16 mouse cellular contexts compared by ENCODE assay signal in genomic region chr7:112042758-112043157, GRCm38 (mm10). TPM values are rescaled to one million over a fixed set of nuclear protein-coding genes. Genes with fewer than 3 reads are reported as not detected.
DNase-seq lines count a peak whose midpoint lies in the region; ATAC-seq and TF ChIP-seq lines count a peak whose summit lies in the region.
"Had no signal": no experiment of that assay in that cellular context is flagged by ENCODE, and none has a peak within 500 bp of the region (broad histone marks: within the 10 kb centered on the region; RNA-seq: fewer than 3 reads in every experiment).

No protein-coding gene starts in this region.

- H3K4me2 ChIP-seq in liver, embryonic 11.5 days: no peak overlapping the region
- H3K4me2 ChIP-seq: limb, embryonic 13.5 days; midbrain, embryonic 13.5 days had no signal

- no peak overlapping the region for H3K27ac ChIP-seq in liver, adult 2 months (replicated peaks; ENCODE audit: insufficient read depth, low read depth, low read length)
- H3K27ac ChIP-seq in liver, embryonic 11.5 days (ENCODE audit: low read depth, low read length): no peak overlapping the region
- H3K27ac ChIP-seq: limb, embryonic 13.5 days; midbrain, embryonic 13.5 days had no signal

- ATAC-seq in liver, embryonic 11.5 days (replicated peaks; ENCODE audit: low FRiP score): no peak
- peak; percentile 91 for ATAC-seq in monocyte, adult 5-6 weeks (replicated peaks; ENCODE audit: insufficient number of reproducible peaks, low FRiP score, low TSS enrichment, poor library complexity, severe bottlenecking)
- ATAC-seq: forebrain, postnatal 0 days; intestine, embryonic 16.5 days; midbrain, embryonic 13.5 days had no signal

- peaks cover 30% of the 10 kb centered on the region for H3K79me2 ChIP-seq in liver, adult 2 months (ENCODE audit: control insufficient read depth, insufficient read depth, low read length)

- no peaks in the 10 kb centered on the region for H3K27me3 ChIP-seq in liver, adult 2 months (ENCODE audit: control insufficient read depth, insufficient read depth, low read length)
- H3K27me3 ChIP-seq in liver, embryonic 11.5 days (replicated peaks; ENCODE audit: control insufficient read depth, insufficient read depth, low read length): no peaks in the 10 kb centered on the region
- H3K27me3 ChIP-seq: limb, embryonic 13.5 days; midbrain, embryonic 13.5 days had no signal

- H3K9ac ChIP-seq in liver, adult 2 months (ENCODE audit: low read depth, low read length): no peak overlapping the region
- H3K9ac ChIP-seq in liver, embryonic 11.5 days (ENCODE audit: low read depth, low read length): no peak overlapping the region
- H3K9ac ChIP-seq: forebrain, postnatal 0 days; limb, embryonic 13.5 days; midbrain, embryonic 13.5 days had no signal

- H3K4me1 ChIP-seq in liver, adult 2 months (ENCODE audit: control insufficient read depth, insufficient read depth, low read length): peaks cover 8% of the 10 kb centered on the region; the same call in 1 of the 2 replicates
- H3K4me1 ChIP-seq in liver, embryonic 11.5 days (replicated peaks; ENCODE audit: control insufficient read depth, insufficient read depth, low read length): peaks cover 9% of the 10 kb centered on the region

- H3K9me3 ChIP-seq in liver, embryonic 11.5 days (ENCODE audit: control insufficient read depth, low read length): no peaks in the 10 kb centered on the region
- H3K9me3 ChIP-seq: limb, embryonic 13.5 days; midbrain, embryonic 13.5 days had no signal

- no peak for TF ChIP-seq POLR2A in liver, adult 2 months (IDR thresholded peaks at IDR 0.05; ENCODE audit: extremely low read depth, insufficient read depth, low read length)

- no peak for TF ChIP-seq CTCF in liver, adult 2 months (IDR thresholded peaks at IDR 0.05; ENCODE audit: low read depth, low read length)

- no peaks in the 10 kb centered on the region for H3K36me3 ChIP-seq in liver, adult 2 months (ENCODE audit: control insufficient read depth, insufficient read depth, low read length)
- H3K36me3 ChIP-seq in liver, embryonic 11.5 days (ENCODE audit: control insufficient read depth, insufficient read depth, low read length): no peaks in the 10 kb centered on the region
- H3K36me3 ChIP-seq: limb, embryonic 13.5 days; midbrain, embryonic 13.5 days had no signal

- peak; percentile 54 for DNase-seq in liver, adult 2 months (ENCODE audit: extremely low read depth, low read depth, low spot score)
- no peak for DNase-seq in liver, embryonic 11.5 days (ENCODE audit: low spot score)
- peak; percentile 94 for DNase-seq in 416B (ENCODE audit: low read depth)
- peak; percentile 22 for DNase-seq in c-Kit-positive CD71-negative TER-119-negative erythroid progenitor cells, embryonic 14.5 days (ENCODE audit: low read depth)
- no peak for DNase-seq in left cerebral cortex, adult 8-10 months (ENCODE audit: low spot score in 2 of 2)
- DNase-seq in right cerebral cortex, adult 2 months (ENCODE audit: low spot score in 2 of 2): no peak
- DNase-seq in layer of hippocampus, postnatal 10 days (ENCODE audit: low spot score in 2 of 2): no peak
- DNase-seq: cerebellum, adult 2 months; embryo, embryonic 11 days; forebrain, postnatal 0 days; gastrocnemius, postnatal 14 days; kidney, postnatal 14 days had no signal

- H3K4me3 ChIP-seq in liver, adult 2 months (ENCODE audit: insufficient read depth, low read depth, low read length): no peak overlapping the region
- H3K4me3 ChIP-seq in liver, embryonic 11.5 days (ENCODE audit: low read depth, low read length): no peak overlapping the region
- H3K4me3 ChIP-seq: limb, embryonic 13.5 days; midbrain, embryonic 13.5 days had no signal

- WGBS in liver, adult 2 months: 7% methylated on average over 2 of the region's 2 CpGs
- WGBS in liver, embryonic 11.5 days: 40% methylated on average over 2 of the region's 2 CpGs

RNA-seq across cellular contexts. Expression of gene Usp47, which starts 19.5 kb away (rescaled TPM):
- total RNA-seq in liver, adult 2 months (2014; rRNA removed): 50.9 and 56.3 TPM in 2 replicates
- 9.4 TPM in 2 replicates for polyA plus RNA-seq in liver, adult 2 months (2012; rRNA removed)
- polyA plus RNA-seq in liver, embryonic 11.5 days (2014; fragmentation: Nextera tagmentation; extraction: Ambion mirVana): 55.3 and 62.7 TPM in 2 replicates
- 128 to 156 TPM (median 131 TPM) in 3 replicates for total RNA-seq in monocyte, adult 5-6 weeks (2017)
- total RNA-seq in left cerebral cortex, adult 8-10 months (2022): 10 to 100 TPM; 65.5 to 68.1 (median 66.7) TPM
- 10 to 100 TPM; 76.3 to 77.2 TPM for total RNA-seq in layer of hippocampus, postnatal 10 days (2021)

Comparison
In these comparisons a context has a peak if more than half of its experiments do, and no peak if none do; other contexts are left out.
1. DNase-seq: peak in liver, adult 2 months (single experiment), 416B (single experiment) and c-Kit-positive CD71-negative TER-119-negative erythroid progenitor cells, embryonic 14.5 days (single experiment); none in liver, embryonic 11.5 days (single experiment), left cerebral cortex, adult 8-10 months (0 of 2), right cerebral cortex, adult 2 months (0 of 2) and layer of hippocampus, postnatal 10 days (0 of 2).